Mouse (Mus musculus) kidney, adult 2 months (tissue): ENCODE data around the gene Snx13.

Experiments
- CTCF ChIP-seq: fragments of 200-500 bp; conservative IDR thresholded peaks from 2 replicates; pipeline ENCODE4 v1.5.1; 2011; ENCODE audit warnings: low read depth, mild to moderate bottlenecking, control low read depth, low read length, moderate library complexity, mixed read lengths; ENCODE audit not compliant: insufficient read depth, insufficient read length
- POLR2A ChIP-seq: fragments of 200-500 bp; IDR thresholded peaks from one replicate; pipeline ENCODE4 v1.6.1; 2011; ENCODE audit warnings: low read depth, low read length, control low read depth

- no peak for TF ChIP-seq POLR2A
- peak; percentile 38 for TF ChIP-seq CTCF
Measured at GRCm38 (mm10) chr12:35016056-35016455, 30.9 kb upstream of the Snx13 start.
